Mouse (Mus musculus): ENCODE measurements at regions not wholly inside any gene's neighbourhood (a gene's known extent, or its start where the extent isn't known, plus 50 kb on each side); places are given as distances from the start of the nearest gene placed in this dataset.
"Not testable (repeated sequence)": the region's sequence is repeated elsewhere in the genome, so short reads cannot be mapped to it uniquely, and the experiment has no call there.

GRCm38 (mm10) chr17:81270235-81270634 is 171.3 kb upstream of the Gm11096 start:
- no peaks in the 10 kb centered on the region for H3K4me1 ChIP-seq (ENCODE audit: control insufficient read depth, insufficient read depth, insufficient read length)
- no peak overlapping the region for H3K4me3 ChIP-seq (ENCODE audit: extremely low read depth, insufficient read depth, insufficient read length)
- no peaks in the 10 kb centered on the region for H3K27me3 ChIP-seq (ENCODE audit: control insufficient read depth, insufficient read depth, low read length)
- no peak overlapping the region for H3K27ac ChIP-seq (ENCODE audit: insufficient read depth, low read length)
- no peak for DNase-seq (ENCODE audit: low read depth in 1 of 2, low spot score in 2 of 2)
- no peaks in the 10 kb centered on the region for H3K36me3 ChIP-seq (ENCODE audit: control insufficient read depth, insufficient read depth, low read length)
- TF ChIP-seq POLR2A (IDR thresholded peaks at IDR 0.05; ENCODE audit: low read depth, low read length) (no peak), CTCF (IDR thresholded peaks at IDR 0.05; ENCODE audit: extremely low read depth, insufficient read depth, insufficient read length, insufficient replicate concordance) (no peak)
- WGBS: 21% methylated on average over 1 of the region's 1 CpGs

GRCm38 (mm10) chr17:81261957-81262356 is 179.6 kb upstream of the Gm11096 start:
- TF ChIP-seq POLR2A (IDR thresholded peaks at IDR 0.05; ENCODE audit: low read depth, low read length): no peak
- TF ChIP-seq CTCF (IDR thresholded peaks at IDR 0.05; ENCODE audit: extremely low read depth, insufficient read depth, insufficient read length, insufficient replicate concordance): no peak
- Histone ChIP-seq H3K27ac (ENCODE audit: insufficient read depth, low read length) (no peak overlapping the region), H3K4me1 (ENCODE audit: control insufficient read depth, insufficient read depth, insufficient read length) (no peaks in the 10 kb centered on the region), H3K36me3 (ENCODE audit: control insufficient read depth, insufficient read depth, low read length) (no peaks in the 10 kb centered on the region), H3K4me3 (ENCODE audit: extremely low read depth, insufficient read depth, insufficient read length) (no peak overlapping the region), H3K27me3 (ENCODE audit: control insufficient read depth, insufficient read depth, low read length) (no peaks in the 10 kb centered on the region)
- WGBS: 91% methylated on average over 1 of the region's 1 CpGs
- DNase-seq (ENCODE audit: low read depth in 1 of 2, low spot score in 2 of 2): no peak

- DNase-seq (ENCODE audit: low read depth in 1 of 2, low spot score in 2 of 2): no peak
- Histone ChIP-seq H3K36me3 (ENCODE audit: control insufficient read depth, insufficient read depth, low read length) (no peaks in the 10 kb centered on the region), H3K27me3 (ENCODE audit: control insufficient read depth, insufficient read depth, low read length) (no peaks in the 10 kb centered on the region), H3K27ac (ENCODE audit: insufficient read depth, low read length) (no peak overlapping the region), H3K4me3 (ENCODE audit: extremely low read depth, insufficient read depth, insufficient read length) (no peak overlapping the region), H3K4me1 (ENCODE audit: control insufficient read depth, insufficient read depth, insufficient read length) (no peaks in the 10 kb centered on the region)
- WGBS: 95% methylated on average over 1 of the region's 1 CpGs
- no peak for TF ChIP-seq CTCF (IDR thresholded peaks at IDR 0.05; ENCODE audit: extremely low read depth, insufficient read depth, insufficient read length, insufficient replicate concordance)
- TF ChIP-seq POLR2A (IDR thresholded peaks at IDR 0.05; ENCODE audit: low read depth, low read length): no peak
These were observed 181.5 kb upstream of the Gm11096 start for GRCm38 (mm10) chr17:81260036-81260435.

- TF ChIP-seq POLR2A (IDR thresholded peaks at IDR 0.05; ENCODE audit: low read depth, low read length) (no peak), CTCF (IDR thresholded peaks at IDR 0.05; ENCODE audit: extremely low read depth, insufficient read depth, insufficient read length, insufficient replicate concordance) (no peak)
- DNase-seq (ENCODE audit: low read depth in 1 of 2, low spot score in 2 of 2): no peak
- no peaks in the 10 kb centered on the region for H3K4me1 ChIP-seq (ENCODE audit: control insufficient read depth, insufficient read depth, insufficient read length)
- H3K4me3 ChIP-seq (ENCODE audit: extremely low read depth, insufficient read depth, insufficient read length): no peak overlapping the region
- no peaks in the 10 kb centered on the region; the same call in 1 of the 2 replicates for H3K27me3 ChIP-seq (ENCODE audit: control insufficient read depth, insufficient read depth, low read length)
- no peaks in the 10 kb centered on the region for H3K36me3 ChIP-seq (ENCODE audit: control insufficient read depth, insufficient read depth, low read length)
- no peak overlapping the region for H3K27ac ChIP-seq (ENCODE audit: insufficient read depth, low read length)
- 82% methylated on average over 3 of the region's 3 CpGs for WGBS
These were observed 185.5 kb upstream of the Gm11096 start for GRCm38 (mm10) chr17:81256106-81256505.

- DNase-seq (ENCODE audit: low read depth in 1 of 2, low spot score in 2 of 2): no peak
- no peaks in the 10 kb centered on the region for H3K36me3 ChIP-seq (ENCODE audit: control insufficient read depth, insufficient read depth, low read length)
- WGBS: 76% methylated on average over 3 of the region's 3 CpGs
- TF ChIP-seq POLR2A (IDR thresholded peaks at IDR 0.05; ENCODE audit: low read depth, low read length) (no peak), CTCF (IDR thresholded peaks at IDR 0.05; ENCODE audit: extremely low read depth, insufficient read depth, insufficient read length, insufficient replicate concordance) (no peak)
- H3K4me3 ChIP-seq (ENCODE audit: extremely low read depth, insufficient read depth, insufficient read length): no peak overlapping the region
- no peaks in the 10 kb centered on the region; the same call in 1 of the 2 replicates for H3K27me3 ChIP-seq (ENCODE audit: control insufficient read depth, insufficient read depth, low read length)
- H3K27ac ChIP-seq (ENCODE audit: insufficient read depth, low read length): no peak overlapping the region
- no peaks in the 10 kb centered on the region for H3K4me1 ChIP-seq (ENCODE audit: control insufficient read depth, insufficient read depth, insufficient read length)
These were observed 185.9 kb upstream of the Thumpd2 start for GRCm38 (mm10) chr17:81250748-81251147.

GRCm38 (mm10) chr17:81246156-81246555 is 181.3 kb upstream of the Thumpd2 start:
- no peaks in the 10 kb centered on the region for H3K36me3 ChIP-seq (ENCODE audit: control insufficient read depth, insufficient read depth, low read length)
- TF ChIP-seq CTCF (IDR thresholded peaks at IDR 0.05; ENCODE audit: extremely low read depth, insufficient read depth, insufficient read length, insufficient replicate concordance) (no peak), POLR2A (IDR thresholded peaks at IDR 0.05; ENCODE audit: low read depth, low read length) (no peak)
- H3K4me3 ChIP-seq (ENCODE audit: extremely low read depth, insufficient read depth, insufficient read length): no peak overlapping the region
- 91% methylated on average over 6 of the region's 6 CpGs for WGBS
- H3K4me1 ChIP-seq (ENCODE audit: control insufficient read depth, insufficient read depth, insufficient read length): no peaks in the 10 kb centered on the region
- no peaks in the 10 kb centered on the region for H3K27me3 ChIP-seq (ENCODE audit: control insufficient read depth, insufficient read depth, low read length)
- H3K27ac ChIP-seq (ENCODE audit: insufficient read depth, low read length): no peak overlapping the region
- DNase-seq (ENCODE audit: low read depth in 1 of 2, low spot score in 2 of 2): no peak

- WGBS: 99% methylated on average over 13 of the region's 18 CpGs
- not testable (repeated sequence) for H3K36me3 ChIP-seq (ENCODE audit: control insufficient read depth, insufficient read depth, low read length); H3K27ac ChIP-seq (ENCODE audit: insufficient read depth, low read length); H3K27me3 ChIP-seq (ENCODE audit: control insufficient read depth, insufficient read depth, low read length); H3K4me1 ChIP-seq (ENCODE audit: control insufficient read depth, insufficient read depth, insufficient read length); H3K4me3 ChIP-seq (ENCODE audit: extremely low read depth, insufficient read depth, insufficient read length)
- DNase-seq (ENCODE audit: low read depth in 1 of 2, low spot score in 2 of 2): peak in 1 of 2 experiments; percentile 11
These were observed 166.9 kb upstream of the Thumpd2 start for GRCm38 (mm10) chr17:81231771-81232170.

Data from spleen, adult 2 months (tissue).